Mouse (Mus musculus) CH12F3 (cell line): ENCODE data around the gene Gm973.

Source experiments
- in situ Hi-C: fragments of 300-500 bp; cut with MboI; formaldehyde crosslinking; loops from 2 replicates; pipeline ENCODE4 v1.14.3; 2020; ENCODE audit warnings: low sequenced_read_pairs

Gm973 gene

DNA sequence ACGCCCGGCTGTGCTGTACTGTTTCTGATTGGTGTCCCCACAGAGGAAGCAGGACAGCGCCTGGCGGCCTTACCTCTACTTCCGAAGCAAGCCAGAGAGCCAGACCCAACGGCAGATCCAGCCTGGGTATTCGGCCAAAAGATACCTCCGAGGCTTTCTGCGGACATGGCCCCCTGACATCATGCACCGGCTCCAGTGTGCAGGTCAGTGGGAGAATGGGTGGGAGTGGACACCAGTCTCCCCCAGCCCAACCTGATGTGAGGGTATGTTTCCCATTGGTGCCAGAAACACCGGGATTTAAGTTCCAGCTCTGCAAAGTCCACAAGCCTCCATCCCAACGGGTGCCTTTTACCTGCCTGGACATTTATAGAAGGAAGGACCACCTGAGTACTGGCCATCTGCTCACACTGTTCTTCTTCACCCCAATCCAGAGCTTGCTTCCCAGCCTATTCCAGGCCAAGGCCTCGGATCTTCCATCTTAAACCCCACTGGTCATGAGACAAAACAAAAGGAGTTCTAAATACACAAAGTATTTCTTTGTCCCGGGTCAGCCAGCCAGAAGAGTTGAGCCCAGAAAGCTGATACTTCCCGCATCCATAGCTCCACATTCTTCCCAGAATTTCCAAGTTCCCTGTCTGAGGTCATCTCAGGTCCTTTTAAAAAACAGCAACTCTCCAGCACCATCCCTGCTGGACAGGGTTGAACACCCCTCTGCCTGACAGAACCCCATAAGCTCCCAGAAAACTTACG is 25.4 kb downstream of the Gm973 start:
- in situ Hi-C loops: no loop called here

DNA sequence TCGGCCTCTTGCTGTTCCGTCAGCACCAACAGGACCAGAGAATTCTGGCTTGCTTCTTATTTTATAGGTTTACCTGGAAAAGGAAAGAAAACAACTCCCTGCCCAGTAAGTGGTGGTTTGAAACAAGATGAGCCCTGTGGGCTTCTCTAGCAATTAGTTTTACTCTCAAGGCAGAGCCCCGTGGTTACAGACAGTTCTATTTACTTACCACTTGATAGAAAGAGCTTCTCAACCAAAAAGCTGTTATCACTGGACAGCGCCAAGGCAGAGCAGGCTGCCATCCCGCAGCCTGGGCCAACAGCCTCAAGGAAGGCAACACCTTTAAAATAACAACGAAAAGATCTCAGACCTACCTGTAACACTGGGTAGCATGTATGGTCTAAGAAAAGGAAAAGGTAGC is 26.2 kb downstream of the Gm973 start:
- in situ Hi-C loops: no loop called here

DNA sequence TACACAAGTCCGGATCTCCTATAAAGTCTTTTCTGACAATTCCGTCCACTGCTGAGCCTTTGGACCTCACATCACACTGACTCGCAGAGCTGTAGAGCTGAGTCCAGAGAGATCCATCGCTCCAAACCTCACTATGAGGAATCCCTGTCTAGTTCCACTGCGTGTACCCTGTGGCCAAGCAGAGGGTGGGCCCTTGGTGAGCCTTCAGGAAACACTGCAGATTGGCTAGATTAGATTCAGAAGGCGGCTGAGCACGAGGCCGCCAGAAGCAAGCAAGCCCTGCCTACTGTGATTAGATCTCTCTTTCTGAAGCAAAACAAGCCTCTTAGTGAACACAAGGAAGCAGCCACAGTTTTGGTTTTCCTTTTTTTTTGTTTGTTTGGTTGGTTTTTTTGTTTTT is 27.8 kb downstream of the Gm973 start:
- in situ Hi-C loops: no loop called here

DNA sequence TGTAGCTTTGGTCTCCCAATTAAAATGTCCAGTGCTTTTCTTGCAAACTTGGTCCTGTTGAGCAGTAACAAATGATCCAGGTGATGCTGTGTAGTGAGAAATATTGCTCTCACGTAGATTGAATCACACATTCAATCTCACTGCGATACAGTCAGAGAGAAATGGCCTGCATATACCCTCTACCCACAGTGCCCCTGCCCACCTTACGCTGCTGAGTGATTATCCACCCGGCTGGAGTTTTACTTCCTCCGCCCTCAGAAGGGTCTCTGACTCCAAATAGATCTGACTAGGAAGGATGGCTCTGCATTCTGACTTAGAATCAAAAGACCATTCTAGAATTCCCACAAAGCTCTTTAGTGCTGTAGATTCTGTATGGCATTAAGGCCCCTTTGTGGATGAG is 32.4 kb downstream of the Gm973 start:
- in situ Hi-C loops: no loop called here

DNA sequence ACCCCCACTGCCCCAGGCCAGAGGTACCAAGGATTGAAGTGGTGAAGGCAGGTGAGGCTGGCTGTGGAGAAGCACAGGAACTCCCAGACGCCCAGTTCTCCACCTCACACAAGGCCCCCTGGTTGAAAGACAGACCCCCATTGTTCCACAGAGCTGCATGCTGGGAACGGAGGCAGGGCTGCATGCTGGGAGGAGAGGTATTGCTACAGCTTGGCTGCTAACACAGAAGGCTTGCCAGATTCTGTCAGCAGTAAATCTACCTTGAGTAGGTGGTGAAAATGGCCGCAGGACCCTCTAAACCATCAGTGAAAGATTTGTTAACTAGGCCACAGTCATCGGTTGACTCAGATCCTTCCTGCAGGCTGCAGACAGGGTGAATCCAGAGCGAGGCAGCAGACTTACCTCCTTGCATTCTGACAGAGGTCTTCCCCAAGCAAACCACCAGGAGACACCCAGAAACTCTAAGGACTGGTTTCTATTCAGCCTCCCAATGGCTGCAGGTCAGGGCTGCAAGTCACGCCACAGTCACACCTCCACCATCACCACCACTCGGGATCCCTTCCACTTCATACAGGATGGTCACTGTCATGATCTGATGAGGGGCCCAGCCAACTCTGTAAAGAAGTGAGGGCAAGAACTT is 33.1 kb downstream of the Gm973 start:
- in situ Hi-C loops: no loop called here

DNA sequence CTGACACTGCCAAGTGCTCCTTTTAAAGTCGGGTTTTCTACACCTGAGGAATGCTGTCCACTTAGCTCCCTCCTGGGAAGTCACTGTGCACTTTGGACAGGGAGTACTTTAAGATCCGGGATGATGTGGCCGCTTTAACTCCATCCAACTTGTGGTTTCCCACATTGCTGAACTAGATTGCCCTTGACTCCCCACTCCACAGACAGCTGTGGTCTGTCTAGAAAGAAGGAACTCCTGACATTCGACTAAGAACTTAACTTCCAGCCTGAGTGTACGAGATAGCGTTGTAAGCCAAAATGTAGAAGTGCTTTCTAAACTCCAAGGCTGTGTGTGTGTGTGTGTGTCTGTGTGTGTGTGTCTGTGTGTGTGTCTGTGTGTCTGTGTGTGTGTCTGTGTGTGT is 34.2 kb downstream of the Gm973 start:
- in situ Hi-C loops: no loop called here

DNA sequence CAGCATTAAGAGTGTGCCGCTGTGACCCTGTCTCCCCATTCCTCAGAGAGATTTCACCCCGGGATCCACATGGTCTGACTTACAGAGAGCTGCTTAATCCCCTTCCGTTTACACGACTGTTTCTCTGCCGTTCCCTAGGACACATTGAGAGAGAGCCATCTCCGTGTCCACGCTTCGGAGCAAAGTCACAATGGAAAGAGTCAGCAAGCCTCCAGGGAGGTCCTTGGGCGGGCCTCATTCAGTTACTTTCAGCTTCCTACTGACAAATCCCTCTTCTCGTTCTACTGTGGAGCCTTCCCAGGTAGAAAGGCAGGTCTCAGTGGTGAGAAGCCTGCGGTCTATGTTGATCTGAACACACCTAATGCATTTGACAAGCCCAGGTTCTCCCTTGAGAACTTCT is 34.9 kb downstream of the Gm973 start:
- in situ Hi-C loops: no loop called here

DNA sequence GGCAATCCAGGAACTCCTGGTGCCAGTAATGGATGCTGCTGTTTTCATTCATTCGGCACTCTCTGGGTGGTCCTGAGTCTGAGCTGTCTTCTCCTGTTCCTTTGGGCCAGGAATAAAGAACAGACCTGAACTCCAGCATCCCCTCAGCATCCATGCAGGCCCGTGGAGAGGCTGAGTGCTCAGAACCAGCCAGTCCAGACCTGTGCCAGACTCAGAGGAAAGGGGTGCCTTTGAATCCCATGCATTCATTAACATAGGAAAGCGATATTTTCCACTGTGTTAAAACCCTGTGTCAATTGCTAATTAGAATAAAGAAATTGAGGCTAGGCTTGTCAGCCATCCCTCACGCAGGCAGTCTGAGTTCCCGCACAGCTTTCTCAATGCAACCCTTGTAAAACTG is 37.6 kb downstream of the Gm973 start:
- in situ Hi-C loops: no loop called here

DNA sequence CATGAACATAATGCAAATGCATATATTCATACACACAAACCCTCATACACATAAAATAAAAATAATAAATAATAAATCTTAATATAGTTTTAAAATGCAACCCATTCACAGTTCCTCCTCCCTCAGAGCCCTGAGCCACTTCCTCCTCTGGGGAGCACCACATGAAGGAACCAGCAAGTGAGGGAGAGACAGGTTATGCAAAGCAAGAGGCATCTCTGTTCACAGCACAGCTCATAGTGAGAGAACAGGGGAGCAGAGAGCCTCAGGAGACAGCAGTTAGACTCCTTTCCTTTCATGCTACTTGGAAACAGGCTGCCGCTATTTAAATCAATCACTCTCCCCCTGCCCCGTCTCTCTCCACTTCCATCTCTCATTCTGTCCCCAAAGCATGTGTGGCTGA is 47.5 kb downstream of the Gm973 start:
- in situ Hi-C loops: no loop called here

DNA sequence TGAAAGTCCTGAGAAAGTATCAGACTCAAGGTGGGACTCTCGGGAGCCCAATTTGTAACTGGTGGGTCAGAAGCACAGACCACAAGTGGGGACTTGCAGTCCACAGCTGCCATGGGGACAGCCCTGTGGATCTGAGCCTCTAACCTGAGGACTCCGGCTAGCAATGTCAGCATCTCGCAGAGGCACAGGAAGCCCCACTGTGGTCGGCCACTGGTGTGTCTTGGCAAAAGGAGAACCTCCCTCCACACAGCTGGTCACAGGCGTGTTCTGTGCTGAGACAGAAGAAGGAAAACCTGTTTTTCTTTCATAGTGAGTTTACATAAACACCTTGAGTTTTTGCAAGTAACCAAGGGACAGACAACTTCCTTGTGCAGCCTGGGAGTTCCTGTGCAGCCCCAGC is 49.7 kb downstream of the Gm973 start:
- in situ Hi-C loops: no loop called here

DNA sequence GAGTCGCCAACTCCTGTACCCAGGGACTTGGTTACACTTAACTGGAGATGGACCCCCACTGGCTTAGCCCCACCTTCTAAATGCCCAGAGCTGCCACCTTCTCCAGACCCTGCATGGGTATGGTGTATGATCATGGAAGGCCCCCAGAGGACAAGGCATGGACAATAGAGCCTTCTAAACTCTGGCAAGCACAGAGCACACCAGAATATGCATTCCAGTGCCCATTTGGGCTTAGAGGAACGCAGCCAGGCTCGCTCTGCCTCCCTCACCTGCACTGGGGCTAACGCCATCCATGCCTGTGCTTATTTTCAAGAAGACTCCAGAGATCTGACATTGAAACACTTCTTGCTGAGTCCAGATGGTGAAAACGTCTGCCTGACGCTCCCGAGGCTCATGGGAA is 50.2 kb downstream of the Gm973 start:
- in situ Hi-C loops: no loop called here

DNA sequence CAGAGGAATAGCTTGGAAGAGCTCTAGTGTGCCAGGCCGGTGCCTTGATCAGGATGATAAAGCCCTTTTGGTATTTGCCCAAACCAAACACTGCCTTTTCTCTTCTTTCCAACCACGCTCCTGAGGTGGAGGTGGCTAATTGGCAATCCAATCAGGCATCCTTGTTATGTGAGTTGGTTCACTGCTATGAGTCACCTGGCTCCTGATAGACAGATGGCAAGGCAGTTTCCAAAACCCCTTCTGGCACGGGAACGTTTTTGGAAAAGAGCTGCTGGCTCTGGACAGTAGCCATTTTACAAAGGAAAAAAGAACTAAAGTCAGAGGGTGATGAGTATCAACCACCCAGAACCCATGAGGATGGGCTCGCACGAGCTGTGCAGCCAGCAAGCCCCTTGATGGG is 50.9 kb downstream of the Gm973 start:
- in situ Hi-C loops: no loop called here

DNA sequence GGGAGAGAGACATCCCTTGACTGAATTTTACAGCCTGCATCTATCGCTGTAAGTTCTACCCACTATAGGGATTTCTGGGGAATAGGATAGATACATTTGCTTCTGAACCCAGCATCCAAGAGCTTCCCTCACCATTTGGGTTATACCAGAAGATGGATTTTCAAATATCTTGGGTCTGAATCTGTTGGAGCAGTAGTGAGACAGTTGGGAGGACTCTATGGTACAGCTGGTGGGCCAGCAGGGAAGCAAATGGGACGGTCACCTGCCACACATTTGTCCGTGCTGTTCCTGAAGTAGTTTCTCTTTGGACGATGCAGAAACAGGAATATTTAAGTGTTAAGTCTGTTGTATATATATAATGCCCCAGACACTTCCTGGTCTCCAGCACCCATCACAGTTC is 51.5 kb downstream of the Gm973 start:
- in situ Hi-C loops: no loop called here

DNA sequence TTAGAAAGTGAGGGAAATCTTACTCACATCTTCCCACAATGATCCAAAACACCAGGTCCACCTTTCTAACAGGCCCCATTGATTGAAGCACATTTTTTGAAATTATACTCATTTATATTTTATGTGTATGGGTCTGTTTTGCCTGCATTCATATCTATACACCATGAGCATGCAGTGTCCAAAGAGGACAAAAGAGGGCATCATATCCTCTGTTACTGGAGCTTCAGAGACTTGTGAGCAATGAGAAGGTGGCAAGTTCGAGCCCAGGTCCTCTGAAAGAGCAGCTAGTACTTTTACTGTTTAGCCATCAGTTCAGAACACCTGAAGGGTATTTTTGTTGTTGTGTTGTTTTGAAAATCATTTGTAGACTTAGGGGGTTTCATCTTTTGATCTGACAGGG is 52.2 kb downstream of the Gm973 start:
- in situ Hi-C loops: no loop called here

DNA sequence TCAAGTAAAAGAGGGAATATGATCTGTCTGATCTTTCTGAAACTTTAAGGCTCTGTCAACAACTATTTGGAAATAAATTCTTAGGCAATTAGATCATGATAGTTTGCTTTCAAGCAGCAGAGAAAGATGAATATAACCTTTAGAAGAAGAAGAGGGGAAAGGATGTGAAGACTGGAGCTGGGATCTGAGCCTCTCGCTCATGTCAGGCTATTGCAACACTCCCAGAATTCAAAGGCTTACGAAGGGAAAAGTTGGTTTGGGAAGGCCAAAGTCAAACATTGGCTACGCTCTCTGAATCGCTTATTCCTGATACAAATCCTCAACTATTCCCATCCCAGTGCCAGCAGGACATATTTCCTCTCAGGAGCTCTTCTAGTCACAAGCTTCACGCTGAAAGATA is 53.2 kb downstream of the Gm973 start:
- in situ Hi-C loops: no loop called here

DNA sequence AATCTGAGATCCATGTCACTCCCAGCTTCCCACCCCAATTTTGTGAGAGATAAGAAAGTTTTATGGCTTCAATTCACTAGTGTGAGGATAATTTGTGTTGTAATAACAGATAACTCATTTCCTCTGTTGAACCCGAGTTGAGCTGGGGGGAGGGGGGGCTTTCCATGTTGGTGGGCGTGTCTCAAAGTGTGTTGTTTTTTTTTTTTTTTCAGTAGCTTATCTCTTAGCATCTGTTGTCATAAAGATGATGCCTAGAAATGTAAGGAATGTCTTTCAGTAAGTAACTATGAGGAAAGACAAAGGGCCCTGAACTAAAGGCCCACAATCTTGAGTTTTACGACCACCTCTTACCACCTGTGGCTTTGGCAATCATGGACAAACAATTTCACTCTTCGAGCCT is 54.7 kb downstream of the Gm973 start:
- in situ Hi-C loops: no loop called here

DNA sequence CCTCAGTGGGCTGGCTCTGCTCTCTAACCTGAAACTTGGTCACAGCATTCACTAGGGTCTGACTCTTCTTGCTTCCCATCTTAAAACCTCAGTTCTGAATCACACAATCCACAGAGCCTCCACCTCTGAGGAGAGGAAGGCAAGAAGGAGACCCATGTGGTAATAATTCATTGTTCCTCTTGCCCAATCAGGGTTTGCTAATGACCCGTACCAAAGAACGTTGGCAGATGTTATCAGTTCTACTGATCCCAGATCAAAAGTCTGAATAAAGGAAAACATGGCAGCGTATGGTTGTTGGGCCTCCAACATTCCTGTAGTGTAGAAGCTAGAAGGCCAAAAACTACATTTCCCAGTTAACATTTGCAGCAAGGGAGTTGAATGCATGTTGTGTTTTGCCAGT is 55.4 kb downstream of the Gm973 start:
- in situ Hi-C loops: no loop called here

DNA sequence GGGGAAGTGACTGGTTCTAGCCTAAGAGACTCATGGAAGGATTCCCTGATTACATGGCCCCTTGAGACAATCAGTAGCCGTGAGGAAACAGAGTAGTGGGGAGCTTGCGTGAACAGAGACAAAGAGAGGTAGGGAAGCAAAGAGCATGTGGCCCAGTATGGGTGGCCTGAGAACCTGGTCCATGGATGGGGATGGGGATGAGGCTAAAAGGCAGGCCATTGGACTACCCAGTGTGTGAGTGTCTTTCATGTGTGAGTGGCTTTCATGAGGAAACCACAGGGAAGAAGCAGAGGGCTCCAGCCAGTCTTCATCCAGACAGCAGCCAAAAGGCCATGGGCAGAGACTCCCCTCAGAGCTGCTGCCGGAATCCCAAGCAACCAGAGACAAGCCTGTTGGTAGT is 57.8 kb downstream of the Gm973 start:
- in situ Hi-C loops: no loop called here

DNA sequence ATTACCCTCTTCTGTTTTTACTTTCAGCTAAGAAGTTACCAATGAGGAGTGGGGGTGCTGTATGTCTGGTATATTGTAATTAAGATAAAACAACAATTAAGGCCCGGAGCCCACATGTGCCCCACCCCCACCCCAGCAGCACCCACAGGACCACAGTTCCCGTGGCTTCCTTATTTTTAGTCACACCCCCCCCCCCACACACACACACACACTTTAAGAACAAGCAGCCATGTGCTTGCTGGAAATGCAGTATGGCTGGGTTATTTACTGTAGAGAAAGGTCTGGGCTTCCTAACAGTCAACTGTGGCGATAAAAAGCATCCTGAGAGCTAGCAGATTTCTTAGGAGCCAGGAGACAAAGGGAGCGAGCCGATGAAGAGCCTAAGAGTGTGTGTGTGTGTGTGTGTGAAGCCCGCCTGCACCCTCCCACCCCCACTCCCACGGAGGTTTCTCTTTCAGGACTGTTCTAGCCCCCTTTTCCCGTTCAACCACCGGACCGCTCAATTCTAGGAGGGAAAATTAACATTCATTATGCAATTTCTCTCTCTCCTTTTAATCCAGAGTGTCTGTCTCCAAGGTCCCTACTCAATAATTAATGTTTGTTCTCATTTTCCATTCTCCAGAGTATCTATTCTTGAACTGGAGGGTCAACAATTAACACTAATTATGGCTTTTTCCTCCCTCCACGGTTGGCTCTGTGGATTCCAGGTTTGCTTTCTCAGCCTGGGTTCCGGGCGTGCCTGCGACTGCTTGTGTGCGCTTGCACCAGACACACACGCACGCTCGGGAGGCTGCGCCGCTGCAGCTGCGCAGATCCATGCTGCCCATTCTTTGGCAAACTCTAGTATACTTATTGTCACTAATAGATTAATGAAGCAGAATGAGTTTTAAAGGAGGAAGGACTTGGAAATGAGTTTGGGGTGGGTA is 58.5 kb downstream of the Gm973 start:
- in situ Hi-C loops: no loop called here

DNA sequence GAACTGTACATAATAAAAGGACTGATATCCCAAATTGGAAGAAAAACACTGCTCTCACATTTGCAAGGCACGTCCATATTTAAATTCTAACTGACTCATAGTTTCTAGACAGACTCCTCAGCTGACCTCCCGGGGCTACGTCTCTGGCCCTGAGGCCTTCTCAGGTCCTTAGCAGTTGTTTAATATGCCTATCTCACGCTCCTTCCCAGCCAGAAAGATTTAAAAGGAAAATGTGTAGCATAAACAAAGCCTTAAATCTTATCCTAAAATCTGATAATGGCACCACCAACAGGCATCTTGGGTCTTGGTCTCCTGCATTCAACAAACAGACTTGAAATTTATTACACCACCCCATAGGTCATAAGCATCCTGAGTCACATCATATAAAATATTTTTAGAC is 62.7 kb downstream of the Gm973 start:
- in situ Hi-C loops: no loop called here

DNA sequence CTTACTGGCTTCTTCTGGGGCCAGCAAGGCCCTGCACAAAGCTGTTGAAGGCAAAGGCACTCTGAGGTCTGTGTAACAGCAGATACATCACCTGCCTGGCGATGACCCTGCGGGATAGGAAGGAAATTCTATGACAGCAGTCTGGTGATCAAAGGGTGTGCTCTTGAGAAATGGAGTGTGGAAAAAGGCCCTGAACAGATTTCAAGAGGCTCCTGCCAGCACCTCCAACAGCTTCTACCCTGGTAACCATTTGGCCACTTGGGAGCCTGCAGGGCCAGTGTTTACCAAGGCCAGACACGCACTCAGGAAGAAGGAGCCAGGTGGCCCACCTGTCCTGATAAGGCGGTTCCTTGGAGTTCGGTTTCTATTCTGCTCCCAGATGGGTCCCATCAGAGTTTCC is 63.3 kb downstream of the Gm973 start:
- in situ Hi-C loops: no loop called here
